Mouse (Mus musculus): ENCODE measurements around the gene Parp12. TPM values are rescaled to one million over a fixed set of nuclear protein-coding genes. Genes with fewer than 3 reads are reported as not detected.

Parp12 gene
- polyA plus RNA-seq, 1 experiment = 49.0 TPM

DNA sequence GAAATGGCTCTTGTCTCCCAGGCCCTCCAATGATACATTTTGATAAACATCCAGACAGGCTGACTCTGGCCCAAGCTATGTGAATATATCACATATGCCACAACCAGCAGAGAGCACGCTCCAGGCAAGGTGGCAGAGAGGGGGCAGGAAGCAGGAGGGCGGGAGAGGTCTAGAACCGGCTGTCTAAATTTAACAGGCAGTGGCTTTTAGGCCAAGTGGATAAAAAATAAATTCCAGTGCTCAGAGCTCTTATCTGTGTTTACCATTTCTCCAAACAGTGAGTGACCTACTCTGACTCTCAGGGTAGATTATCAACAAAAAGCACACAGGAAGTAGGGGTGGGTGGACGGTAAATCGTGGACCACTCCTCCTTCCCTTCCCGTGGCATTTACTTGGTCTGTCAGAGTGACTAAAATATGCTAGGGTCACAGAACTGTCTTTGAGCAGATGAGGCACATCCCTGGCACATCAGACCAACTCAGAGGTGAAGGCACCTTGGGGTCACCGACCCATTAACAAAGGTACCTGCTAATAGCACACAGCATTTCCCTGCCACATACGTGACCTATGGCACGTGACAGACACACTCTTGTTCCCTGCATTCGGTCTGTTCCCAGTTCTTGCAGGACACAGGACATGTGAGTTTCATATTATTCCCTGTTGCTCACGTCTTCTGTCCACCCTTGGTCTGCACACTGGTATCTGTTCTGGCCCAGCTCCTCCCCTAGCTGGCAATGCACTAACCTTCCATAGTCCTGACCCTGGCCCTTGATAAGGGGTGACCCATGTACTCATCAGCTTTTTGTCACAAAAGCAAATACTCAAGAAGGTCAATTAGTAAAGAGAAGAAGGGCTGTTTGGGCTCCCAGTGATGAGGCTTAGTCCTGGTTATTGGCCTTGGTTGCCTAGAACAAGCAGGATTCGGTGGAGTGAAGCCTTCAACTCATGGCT, 58.3 kb downstream of the Parp12 start:
- no peak for DNase-seq (ENCODE audit: low read depth, low spot score)
- 54% methylated on average over 12 of the region's 12 CpGs for WGBS

DNA sequence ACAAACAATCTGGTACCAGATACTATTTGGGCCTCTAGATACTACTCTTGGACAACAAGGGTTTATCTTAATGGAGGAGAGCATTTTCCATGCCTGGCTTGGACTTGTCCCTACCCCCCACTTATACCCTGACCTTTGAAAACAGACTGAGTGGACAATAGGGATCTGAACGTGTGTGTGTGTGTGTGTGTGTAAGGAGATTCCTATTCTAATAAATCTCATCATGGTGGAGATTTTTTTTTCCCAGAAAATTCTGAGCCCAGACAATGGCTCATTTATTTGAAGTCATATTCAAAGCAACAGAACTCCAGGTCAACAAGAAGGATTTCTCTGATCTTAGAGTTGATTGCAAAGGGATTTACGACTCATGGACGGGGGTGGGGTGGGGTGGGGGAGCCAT, 59.2 kb downstream of the Parp12 start:
- 19% methylated on average over 3 of the region's 3 CpGs for whole genome bisulfite sequencing

DNA sequence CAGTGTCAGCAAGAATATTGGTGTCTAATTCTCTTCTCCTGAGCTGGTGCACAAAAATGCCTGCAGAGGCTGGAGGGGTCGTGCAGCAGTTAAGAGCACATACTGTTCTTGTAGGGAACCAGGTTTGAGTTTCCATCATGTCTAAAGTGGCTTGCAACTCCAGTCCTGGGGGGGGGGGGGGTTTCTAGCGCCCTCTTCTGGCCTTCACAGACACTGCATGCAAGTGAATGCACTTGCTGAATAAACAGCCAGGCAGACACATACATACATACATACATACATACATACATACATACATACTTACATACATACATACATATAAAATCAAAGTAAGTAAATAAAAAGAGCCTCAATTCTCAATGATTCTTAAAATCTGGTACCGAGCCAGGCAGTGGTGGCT, 59.8 kb downstream of the Parp12 start:
- 69% methylated on average over 3 of the region's 3 CpGs for WGBS
- DNase-seq (ENCODE audit: low read depth, low spot score) = no peak

More for the DNA sequence above, 59.2 kb downstream of the Parp12 start:
- no peak for DNase-seq (ENCODE audit: low read depth, low spot score)

DNA sequence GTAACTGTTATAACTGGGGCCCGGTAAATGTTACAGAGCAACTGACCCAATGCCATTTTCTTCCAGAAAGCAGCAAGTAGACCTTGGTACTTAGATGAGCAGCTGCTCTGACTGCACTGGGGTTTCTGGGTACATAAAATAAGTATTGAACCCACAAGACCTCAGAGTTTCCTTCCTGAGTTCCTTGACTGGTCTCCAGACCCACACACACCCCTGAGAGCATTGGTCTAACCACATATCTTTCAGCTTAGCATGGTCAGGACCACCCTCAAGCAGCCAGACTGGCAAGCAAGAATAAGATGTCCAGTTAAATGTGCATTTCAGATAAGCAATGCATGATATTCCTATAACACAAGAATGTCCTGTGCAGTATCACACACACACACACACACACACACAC, 61.0 kb downstream of the Parp12 start:
- WGBS = 70% methylated on average over 1 of the region's 1 CpGs

DNA sequence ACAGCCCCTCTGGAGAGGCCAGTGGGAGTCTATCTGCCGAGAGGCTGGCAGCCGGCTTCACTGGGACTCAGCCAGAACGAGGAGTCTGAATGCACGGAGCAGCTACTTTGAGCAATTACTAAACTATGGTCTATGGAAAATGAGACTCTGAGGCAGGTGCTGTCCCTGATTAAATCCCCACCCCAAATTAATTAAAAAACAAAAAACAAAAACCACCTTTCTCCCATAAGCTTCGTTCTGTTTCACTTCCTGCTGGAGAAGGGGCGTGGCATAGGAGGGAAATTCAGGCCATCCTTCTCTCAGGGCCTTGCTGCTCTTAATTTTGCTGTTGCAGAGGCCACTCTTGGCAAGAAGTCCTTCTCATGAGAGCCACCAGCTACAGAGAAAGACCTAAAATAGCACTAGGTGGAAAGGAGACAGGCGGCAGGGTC, 62.3 kb downstream of the Parp12 start:
- 27% methylated on average over 7 of the region's 7 CpGs for WGBS

More for the DNA sequence above, 61.0 kb downstream of the Parp12 start:
- DNase-seq (ENCODE audit: low read depth, low spot score) = no peak

DNA sequence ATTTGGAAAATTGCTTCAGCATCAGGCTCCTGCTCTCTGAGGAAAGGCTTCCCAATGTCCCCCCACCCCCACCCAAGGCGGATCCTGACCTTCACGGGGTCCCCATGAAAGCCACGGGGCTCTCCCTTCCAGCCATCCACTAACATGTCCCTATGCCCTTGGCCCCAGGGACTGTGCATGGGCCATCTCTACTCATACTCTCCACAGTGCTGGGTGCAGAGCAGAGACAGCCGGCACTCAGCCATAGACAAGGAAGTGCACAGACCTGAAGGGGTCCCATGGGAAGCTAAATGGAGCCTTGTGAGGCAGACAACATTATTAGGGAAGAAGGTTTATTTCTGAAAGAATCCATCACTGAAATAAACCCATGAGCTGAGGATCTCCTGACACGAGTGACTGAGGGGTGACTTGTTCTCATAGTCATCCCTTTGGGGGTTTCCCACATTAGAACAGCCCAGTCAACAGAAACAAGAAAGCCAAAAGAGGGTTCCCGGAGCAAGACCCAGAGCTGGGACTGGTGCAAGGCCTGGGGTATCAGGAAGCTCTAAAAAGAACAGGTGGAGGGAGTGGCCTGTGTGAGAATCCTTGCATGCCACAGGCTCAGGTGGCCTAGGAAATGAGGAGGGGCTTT, 63.2 kb downstream of the Parp12 start:
- WGBS = 44% methylated on average over 6 of the region's 6 CpGs
- no peak for DNase-seq (ENCODE audit: low read depth, low spot score)

More for the DNA sequence above, 62.3 kb downstream of the Parp12 start:
- no peak for DNase-seq (ENCODE audit: low read depth, low spot score)

DNA sequence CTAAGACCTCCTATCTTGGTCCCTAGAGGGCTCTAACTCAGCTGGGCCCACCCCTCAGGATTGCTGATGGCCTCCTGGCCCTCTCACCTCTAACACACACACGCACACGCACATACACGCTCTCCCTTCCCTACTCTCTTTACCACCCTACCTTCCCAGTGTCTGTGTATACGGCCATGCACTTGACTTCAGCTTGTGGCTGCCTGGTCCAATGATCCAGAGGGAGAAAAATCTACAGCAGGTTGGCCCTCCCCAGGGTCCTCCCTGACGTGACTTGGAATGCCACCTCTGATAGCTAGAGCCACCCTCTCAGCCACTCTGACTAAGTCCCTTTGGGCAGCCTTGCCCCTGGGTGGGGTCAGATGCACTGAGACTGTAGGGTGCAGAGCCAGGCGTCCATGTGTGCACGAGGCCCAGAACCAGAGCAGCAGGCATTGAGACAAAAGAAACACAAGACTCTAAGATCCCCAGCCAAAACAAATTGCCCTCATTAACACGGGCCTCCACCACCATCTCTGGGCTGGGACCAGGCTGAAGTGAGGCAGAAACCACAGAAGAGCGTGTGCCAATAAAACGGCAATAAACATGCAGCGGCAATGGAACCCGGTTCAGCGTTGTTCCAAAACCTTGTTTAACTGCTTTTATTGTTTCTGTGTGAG, 63.8 kb downstream of the Parp12 start:
- whole genome bisulfite sequencing = 46% methylated on average over 13 of the region's 13 CpGs
- DNase-seq (ENCODE audit: low read depth, low spot score) = peak; percentile 7

DNA sequence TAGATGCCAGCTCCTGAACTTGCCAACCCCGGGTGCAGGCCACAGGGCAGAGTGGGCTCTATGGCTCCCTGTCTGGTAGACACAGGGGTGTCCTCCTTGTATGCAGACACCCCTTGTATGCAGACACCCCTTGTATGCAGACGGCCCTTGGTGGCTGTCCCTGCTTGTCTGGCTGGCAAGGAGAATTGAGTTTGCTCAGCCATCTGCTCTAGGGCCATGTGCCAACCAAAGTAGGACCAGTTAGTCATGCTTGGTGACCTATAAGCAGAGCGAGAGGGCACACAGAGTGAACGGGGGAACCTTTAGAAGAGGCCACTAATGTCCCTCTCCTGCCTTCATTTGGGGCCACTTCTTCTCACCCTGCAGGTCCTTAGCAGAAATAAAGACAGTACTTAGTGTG, 65.5 kb downstream of the Parp12 start:
- WGBS = 51% methylated on average over 4 of the region's 4 CpGs
- no peak for DNase-seq (ENCODE audit: low read depth, low spot score)

DNA sequence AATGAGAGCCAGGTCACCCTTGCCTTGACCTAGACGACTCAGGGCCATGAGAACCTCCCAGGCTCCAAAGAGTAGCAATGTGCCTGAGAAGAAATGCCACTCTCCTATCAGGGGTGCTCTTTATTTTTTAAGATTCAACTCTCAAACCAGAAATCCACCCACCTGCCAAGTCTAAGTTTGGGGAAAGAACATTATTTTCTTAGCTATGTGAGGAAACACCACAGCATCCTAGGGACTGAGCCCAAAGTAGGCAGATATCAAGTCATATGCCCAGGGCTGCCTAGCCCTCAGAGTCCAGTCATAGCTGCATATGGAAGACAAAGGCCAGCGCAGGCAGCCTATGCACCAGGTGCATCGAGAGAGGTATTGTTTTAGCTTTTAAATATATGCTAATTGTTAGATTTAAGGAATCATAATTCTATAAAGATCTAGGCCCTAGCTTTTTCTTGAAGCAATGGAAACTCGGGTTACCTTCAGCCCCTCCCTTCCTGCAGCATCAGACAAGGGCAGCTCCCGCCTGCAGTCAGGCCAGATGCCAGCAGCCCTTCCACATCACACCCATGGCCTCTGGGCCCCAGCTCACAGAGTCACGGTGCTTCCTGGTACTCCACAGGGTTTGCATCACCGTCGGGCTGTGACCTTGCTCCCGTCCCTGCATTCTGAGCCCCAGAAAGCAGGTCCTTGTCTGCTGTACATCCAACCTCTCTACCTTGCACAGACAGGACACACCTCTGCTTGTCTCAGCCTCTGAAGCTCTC, 66.2 kb downstream of the Parp12 start:
- no peak for DNase-seq (ENCODE audit: low read depth, low spot score)
- 45% methylated on average over 9 of the region's 9 CpGs for WGBS

DNA sequence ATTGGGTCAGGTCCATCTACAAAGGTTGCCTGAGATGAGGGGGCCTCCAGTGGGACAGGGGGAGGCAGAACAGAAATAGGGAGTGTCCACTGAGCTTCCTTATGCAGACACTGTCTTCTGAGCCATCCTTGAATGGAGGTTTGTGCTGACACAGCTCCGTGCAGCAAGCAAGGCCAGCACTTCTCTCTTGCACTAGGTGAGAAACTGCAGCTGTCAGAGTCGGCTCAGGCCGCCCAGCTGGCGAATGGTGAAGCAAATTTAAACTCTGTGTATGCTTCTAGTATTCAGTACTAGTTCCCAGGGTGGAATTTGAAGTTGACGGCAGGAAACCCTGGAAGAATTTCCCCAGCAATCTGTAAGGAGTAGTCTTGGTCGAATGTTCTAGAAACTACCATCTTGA, 67.3 kb downstream of the Parp12 start:
- WGBS = 73% methylated on average over 6 of the region's 6 CpGs
- DNase-seq (ENCODE audit: low read depth, low spot score) = no peak

DNA sequence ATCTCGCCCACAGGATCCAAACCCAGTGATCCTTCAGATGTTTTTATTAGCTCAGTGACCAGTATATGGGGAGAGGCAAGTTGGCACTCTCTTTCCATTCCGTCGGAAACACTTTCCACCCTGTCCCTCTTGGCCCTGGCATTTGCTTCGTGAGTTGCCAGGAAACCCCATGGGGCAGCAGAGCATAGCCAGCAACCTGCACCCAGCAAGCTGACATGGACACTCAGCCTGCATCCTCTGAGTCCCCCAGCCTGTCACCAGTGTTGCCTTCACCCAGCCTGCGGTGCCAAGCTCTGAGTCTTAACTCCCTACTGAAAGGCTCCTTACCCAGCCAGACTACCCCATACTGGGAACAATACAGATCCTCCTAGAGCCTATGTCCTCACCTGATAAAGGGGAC, 69.0 kb downstream of the Parp12 start:
- 71% methylated on average over 5 of the region's 5 CpGs for WGBS

DNA sequence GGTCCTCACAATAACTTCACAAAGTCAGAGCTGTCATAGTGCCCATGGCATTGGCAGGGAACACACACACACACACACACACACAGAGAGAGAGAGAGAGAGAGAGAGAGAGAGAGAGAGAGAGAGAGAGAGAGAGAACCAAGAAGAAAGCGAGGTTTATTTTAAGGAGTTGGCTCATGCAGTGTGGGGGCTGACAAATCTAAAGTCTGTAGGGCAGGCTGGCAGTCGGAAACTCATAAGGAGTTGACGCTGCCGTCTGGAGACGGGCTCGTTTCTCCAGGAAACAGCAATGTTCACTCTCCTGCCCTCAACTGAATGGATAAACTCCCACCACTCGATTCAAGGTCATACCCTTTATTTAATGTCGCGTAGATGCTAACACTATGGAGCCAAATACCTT, 77.7 kb downstream of the Parp12 start:
- DNase-seq (ENCODE audit: low read depth, low spot score) = no peak
- 79% methylated on average over 9 of the region's 9 CpGs for WGBS

More for the DNA sequence above, 69.0 kb downstream of the Parp12 start:
- DNase-seq (ENCODE audit: low read depth, low spot score) = no peak

Other genes with a start within 250 kb of the Parp12 start
- 3.0 and 4.7 TPM in 2 replicates for gene Tbxas1, start 242.9 kb downstream of the Parp12 start, polyA plus RNA-seq (2012; rRNA removed)
- 12.3 and 30.1 TPM in 2 replicates for gene Hipk2, start 242.2 kb downstream of the Parp12 start, polyA plus RNA-seq (2012; rRNA removed)
- gene Kdm7a, start 88.4 kb upstream of the Parp12 start, polyA plus RNA-seq (2012; rRNA removed) = 3.2 and 5.6 TPM in 2 replicates